41 mouse cellular contexts compared by ENCODE assay signal in genomic region chr6:106740244-106740825, GRCm38 (mm10). TPM values are rescaled to one million over a fixed set of nuclear protein-coding genes. Genes with fewer than 3 reads are reported as not detected.
"Had no signal": no experiment of that assay in that cellular context is flagged by ENCODE, and none has a peak within 500 bp of the region (broad histone marks: within the 10 kb centered on the region; RNA-seq: fewer than 3 reads in every experiment).

No protein-coding gene starts in this region.

- H3K9me3 ChIP-seq: limb, embryonic 10.5 days; limb, embryonic 12.5 days; limb, embryonic 13.5 days; limb, embryonic 15.5 days; liver, embryonic 12.5 days; liver, embryonic 13.5 days; liver, embryonic 15.5 days; lung, embryonic 15.5 days; megakaryocyte, embryonic 14.5 days; midbrain, embryonic 10.5 days; midbrain, embryonic 12.5 days; midbrain, embryonic 13.5 days; midbrain, embryonic 15.5 days; neural tube, embryonic 12.5 days had no signal

- H3K9ac ChIP-seq: limb, embryonic 12.5 days; limb, embryonic 13.5 days; limb, embryonic 15.5 days; liver, embryonic 12.5 days; liver, embryonic 13.5 days; liver, embryonic 14.5 days; liver, embryonic 15.5 days; liver, postnatal 0 days; lung, embryonic 14.5 days; lung, embryonic 15.5 days; midbrain, embryonic 12.5 days; midbrain, embryonic 13.5 days; midbrain, embryonic 15.5 days; neural tube, embryonic 12.5 days had no signal

- H3K27me3 ChIP-seq: limb, embryonic 12.5 days; limb, embryonic 13.5 days; limb, embryonic 15.5 days; liver, embryonic 12.5 days; liver, embryonic 13.5 days; liver, embryonic 15.5 days; lung, embryonic 15.5 days; megakaryocyte, embryonic 14.5 days; midbrain, embryonic 12.5 days; midbrain, embryonic 13.5 days; midbrain, embryonic 15.5 days; neural tube, embryonic 12.5 days had no signal

- ATAC-seq: liver, embryonic 12.5 days; liver, postnatal 0 days; lung, postnatal 0 days; midbrain, embryonic 13.5 days; midbrain, embryonic 15.5 days had no signal

- H3K36me3 ChIP-seq: limb, embryonic 10.5 days; limb, embryonic 12.5 days; limb, embryonic 13.5 days; limb, embryonic 15.5 days; liver, embryonic 12.5 days; liver, embryonic 13.5 days; liver, embryonic 15.5 days; lung, embryonic 15.5 days; midbrain, embryonic 10.5 days; midbrain, embryonic 12.5 days; midbrain, embryonic 13.5 days; midbrain, embryonic 15.5 days; neural tube, embryonic 12.5 days had no signal

- H3K27ac ChIP-seq: limb, embryonic 10.5 days; limb, embryonic 12.5 days; limb, embryonic 13.5 days; limb, embryonic 15.5 days; liver, embryonic 12.5 days; liver, embryonic 13.5 days; liver, embryonic 14.5 days; liver, embryonic 15.5 days; lung, embryonic 15.5 days; macrophage; midbrain, embryonic 10.5 days; midbrain, embryonic 12.5 days; midbrain, embryonic 13.5 days; midbrain, embryonic 15.5 days; neural tube, embryonic 12.5 days had no signal

- H3K4me2 ChIP-seq: limb, embryonic 12.5 days; limb, embryonic 13.5 days; limb, embryonic 15.5 days; liver, embryonic 11.5 days; liver, embryonic 12.5 days; liver, embryonic 13.5 days; liver, embryonic 15.5 days; lung, embryonic 14.5 days; lung, embryonic 15.5 days; midbrain, embryonic 11.5 days; midbrain, embryonic 12.5 days; midbrain, embryonic 13.5 days; midbrain, embryonic 15.5 days; neural tube, embryonic 12.5 days had no signal

- H3K4me3 ChIP-seq: limb, embryonic 10.5 days; limb, embryonic 12.5 days; limb, embryonic 13.5 days; limb, embryonic 15.5 days; liver, embryonic 12.5 days; liver, embryonic 13.5 days; liver, embryonic 15.5 days; lung, embryonic 15.5 days; megakaryocyte, embryonic 14.5 days; midbrain, embryonic 10.5 days; midbrain, embryonic 12.5 days; midbrain, embryonic 13.5 days; midbrain, embryonic 15.5 days; myocyte; neural tube, embryonic 12.5 days had no signal

- DNase-seq: left cerebral cortex, postnatal 4 days; liver; liver, embryonic 13.5 days; liver, postnatal 0 days; lung, adult 18-20 months; lung, adult 2 months; lung, embryonic 14.5 days; lung, postnatal 10 days; lung, postnatal 14 days; lung, postnatal 36 days; lung, postnatal 4 days; midbrain, embryonic 14.5 days had no signal

- H3K4me1 ChIP-seq: limb, embryonic 10.5 days; limb, embryonic 12.5 days; limb, embryonic 13.5 days; limb, embryonic 15.5 days; liver, embryonic 12.5 days; liver, embryonic 13.5 days; liver, embryonic 15.5 days; lung, embryonic 15.5 days; megakaryocyte, embryonic 14.5 days; midbrain, embryonic 10.5 days; midbrain, embryonic 12.5 days; midbrain, embryonic 13.5 days; midbrain, embryonic 15.5 days; neural tube, embryonic 12.5 days had no signal

RNA-seq across cellular contexts. Expression of gene Il5ra, which starts 8.5 kb away (rescaled TPM):
- total RNA-seq: left cerebral cortex, adult 8-10 months; left cerebral cortex, postnatal 10 days; left cerebral cortex, postnatal 14 days; left cerebral cortex, postnatal 25 days; left cerebral cortex, postnatal 36 days; left cerebral cortex, postnatal 4 days; megakaryocyte-erythroid progenitor cell, adult 5-6 weeks; midbrain, postnatal 0 days had no signal
- polyA plus RNA-seq: limb, embryonic 10.5 days; limb, embryonic 11.5 days; limb, embryonic 12.5 days; limb, embryonic 13.5 days; liver, adult 2 months; lung, embryonic 14.5 days; lung, postnatal 0 days; midbrain, embryonic 10.5 days; midbrain, embryonic 11.5 days; midbrain, embryonic 12.5 days; midbrain, embryonic 13.5 days; midbrain, embryonic 14.5 days; midbrain, embryonic 15.5 days; myocyte; neural tube, embryonic 11.5 days; neural tube, embryonic 12.5 days had no signal
